Mouse (Mus musculus) bone marrow macrophage, adult 2 months (primary cell): ENCODE results near the gene Ghitm.

Experiments
- CTCF ChIP-seq: IDR thresholded peaks from 2 replicates; pipeline ENCODE4 v1.5.1; 2012; ENCODE audit warnings: low read depth, mild to moderate bottlenecking, low read length, moderate library complexity
- POLR2A ChIP-seq: IDR thresholded peaks from 2 replicates; pipeline ENCODE4 v1.6.1; 2012; ENCODE audit warnings: mild to moderate bottlenecking, low read depth, low read length, borderline replicate concordance

GRCm38 (mm10) chr14:37119233-37119632 is 15.8 kb downstream of the Ghitm start:
- no peak for TF ChIP-seq POLR2A
- TF ChIP-seq CTCF = no peak
